Mouse (Mus musculus) hindbrain, postnatal 0 days (tissue): ENCODE measurements around the gene Ticrr. TPM values are rescaled to one million over a fixed set of nuclear protein-coding genes. Genes with fewer than 3 reads are reported as not detected.

Experiments used
- ATAC-seq: fragments of 200-750 bp; cut with Nextera tagmentation; 2 replicates; pipeline ENCODE4 v1.8.0; 2017; ENCODE audit warnings: mild to moderate bottlenecking, moderate TSS enrichment, moderate library complexity
- DNase-seq: peaks from one replicate; pipeline ENCODE4 v3.0.0-alpha.2; 2015; ENCODE audit warnings: low spot score
- H3K27ac ChIP-seq: fragments of 300-500 bp; sonication (generic); 2 replicates; pipeline ENCODE4 v1.5.1; 2014; ENCODE audit warnings: mild to moderate bottlenecking
- H3K27me3 ChIP-seq: fragments of 300-500 bp; sonication (generic); 2 replicates; pipeline ENCODE4 v1.6.1; 2014; ENCODE audit warnings: low read length, mixed read lengths; ENCODE audit not compliant: insufficient read depth
- H3K36me3 ChIP-seq: fragments of 300-500 bp; sonication (generic); 2 replicates; pipeline ENCODE4 v1.6.1; 2014; ENCODE audit warnings: low read length, mixed read lengths; ENCODE audit not compliant: insufficient read depth
- H3K4me1 ChIP-seq: fragments of 300-500 bp; sonication (generic); 2 replicates; pipeline ENCODE4 v1.6.1; 2014; ENCODE audit warnings: antibody characterized with exemption, low read length, mixed read lengths; ENCODE audit not compliant: insufficient read depth
- H3K4me2 ChIP-seq: fragments of 300-500 bp; sonication (generic); 2 replicates; pipeline ENCODE4 v1.6.1; 2014; ENCODE audit warnings: low read depth, mild to moderate bottlenecking, low read length, moderate library complexity, mixed read lengths
- H3K4me3 ChIP-seq: fragments of 300-500 bp; sonication (generic); 2 replicates; pipeline ENCODE4 v1.5.1; 2014; ENCODE audit warnings: low read length
- H3K9ac ChIP-seq: fragments of 300-500 bp; sonication (generic); replicated peaks from 2 replicates; pipeline ENCODE4 v1.6.1; 2014; ENCODE audit warnings: mild to moderate bottlenecking, low read length, moderate library complexity, mixed read lengths
- H3K9me3 ChIP-seq: fragments of 300-500 bp; sonication (generic); 2 replicates; pipeline ENCODE4 v1.6.1; 2016; ENCODE audit warnings: low read length, mixed read lengths
- CTCF ChIP-seq: IDR thresholded peaks from 2 replicates; pipeline ENCODE4 v1.5.1; 2016; ENCODE audit warnings: antibody characterized with exemption, control low read depth, low read depth
- WGBS: fragments of 180-500 bp; shearing (Covaris S2); extraction: QIAGEN DNeasy Blood & Tissue Kit; methylation state at CpG from one replicate; pipeline ENCODE4 v1.1.7; 2014; 5-methylcytosine and 5-hydroxymethylcytosine counted together
- polyA plus RNA-seq: library from polyadenylated mRNA; unstranded; fragments of >200 nt; fragmentation: Nextera tagmentation; extraction: Ambion mirVana; gene quantifications from 2 replicates; pipeline ENCODE4 v1.2.1, GENCODE M21; 2015
- total RNA-seq: library from RNA; depleted of rRNA; stranded (reverse); fragments of >200 nt; gene quantifications from 2 replicates; pipeline ENCODE4 v1.2.3, GENCODE M21; 2014

Gene Ticrr
- total and polyA plus RNA-seq, 2 experiments from 2014 or later = 2.0 to 8.8 TPM

DNA sequence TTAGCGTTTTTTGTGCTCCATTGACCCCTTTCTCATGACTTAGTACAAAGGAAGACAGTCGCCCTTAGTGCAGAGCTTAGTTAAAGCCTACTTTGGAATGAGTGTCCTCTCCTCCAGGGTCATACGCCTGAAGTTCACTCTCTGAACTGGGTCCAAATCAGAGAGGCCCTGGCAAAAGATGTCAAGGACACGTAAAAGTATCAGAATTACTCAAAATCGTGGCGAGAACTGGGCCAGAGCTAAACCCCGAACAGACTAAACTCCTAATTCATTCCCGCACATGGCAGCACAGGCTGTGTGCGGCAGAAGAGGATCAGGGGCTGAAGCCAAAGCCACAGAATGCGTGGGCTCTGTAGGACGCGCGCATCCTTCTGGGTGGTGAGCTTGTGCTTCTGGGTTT lies 71.4 kb downstream of the Ticrr start:
- H3K4me1 ChIP-seq = no peaks in the 10 kb centered on the region
- 81% methylated on average over 13 of the region's 13 CpGs for WGBS
- ATAC-seq (no peak), DNase-seq (no peak)
- TF ChIP-seq CTCF = no peak
- H3K9me3 ChIP-seq = no peaks in the 10 kb centered on the region
- no peak overlapping the region for H3K9ac ChIP-seq
- H3K4me3 ChIP-seq = no peak overlapping the region
- H3K27ac ChIP-seq = no peak overlapping the region
- H3K36me3 ChIP-seq = no peaks in the 10 kb centered on the region
- no peak overlapping the region for H3K4me2 ChIP-seq
- no peaks in the 10 kb centered on the region for H3K27me3 ChIP-seq

GRCm38 (mm10) chr7:79732622-79733021 lies 72.6 kb downstream of the Ticrr start, which contains the start of gene Plin1:
Plin1 (minus strand) TSS chr7:79732903.
- Histone ChIP-seq H3K4me3 (no peak within 1 kb of the TSS), H3K27me3 (no peaks in the 10 kb centered on the region), H3K9me3 (no peaks in the 10 kb centered on the region), H3K9ac (no peak within 1 kb of the TSS), H3K4me2 (no peak within 1 kb of the TSS), H3K4me1 (no peaks in the 10 kb centered on the region), H3K27ac (no peak within 1 kb of the TSS), H3K36me3 (no peaks in the 10 kb centered on the region)
- no peak for DNase-seq
- no peak for TF ChIP-seq CTCF
- ATAC-seq = no peak
- 69% methylated on average over 4 of the region's 4 CpGs for WGBS

GRCm38 (mm10) chr7:79734563-79734962 lies 74.6 kb downstream of the Ticrr start:
- 76% methylated on average over 8 of the region's 8 CpGs for WGBS
- peak; percentile 55; the same call in 1 of the 2 replicates for ATAC-seq

DNA sequence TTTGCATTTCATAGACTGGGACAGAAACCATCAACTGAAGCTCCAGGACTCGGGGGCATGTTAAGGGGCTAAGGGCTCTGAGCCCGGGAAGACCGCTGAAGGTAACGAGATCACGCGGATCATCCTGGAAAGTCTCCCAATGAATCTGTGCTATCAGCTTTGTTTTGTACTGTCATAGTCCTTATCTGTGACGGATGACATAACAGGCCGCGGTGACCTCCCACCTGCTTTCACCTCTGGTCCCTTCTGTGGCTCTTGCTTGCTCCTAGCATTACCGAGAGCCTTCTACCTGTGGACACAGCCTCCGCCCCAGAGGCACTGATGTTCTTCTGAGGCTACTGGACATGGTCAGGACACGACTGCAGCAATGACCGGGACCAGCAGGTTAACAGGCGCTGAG lies 76.5 kb downstream of the Ticrr start:
- Histone ChIP-seq H3K4me2 (no peak overlapping the region), H3K9ac (no peak overlapping the region), H3K9me3 (no peaks in the 10 kb centered on the region), H3K4me1 (no peaks in the 10 kb centered on the region), H3K4me3 (no peak overlapping the region), H3K27ac (no peak overlapping the region), H3K27me3 (no peaks in the 10 kb centered on the region), H3K36me3 (no peaks in the 10 kb centered on the region)
- DNase-seq = no peak
- TF ChIP-seq CTCF = no peak
- no peak for ATAC-seq
- WGBS = 91% methylated on average over 14 of the region's 14 CpGs

More at GRCm38 (mm10) chr7:79734563-79734962, 74.6 kb downstream of the Ticrr start:
- no peak for TF ChIP-seq CTCF
- Histone ChIP-seq H3K36me3 (no peaks in the 10 kb centered on the region), H3K4me1 (no peaks in the 10 kb centered on the region), H3K9ac (no peak overlapping the region), H3K4me3 (no peak overlapping the region), H3K27ac (no peak overlapping the region), H3K27me3 (no peaks in the 10 kb centered on the region), H3K4me2 (no peak overlapping the region), H3K9me3 (no peaks in the 10 kb centered on the region)
- DNase-seq = peak; percentile 23

DNA sequence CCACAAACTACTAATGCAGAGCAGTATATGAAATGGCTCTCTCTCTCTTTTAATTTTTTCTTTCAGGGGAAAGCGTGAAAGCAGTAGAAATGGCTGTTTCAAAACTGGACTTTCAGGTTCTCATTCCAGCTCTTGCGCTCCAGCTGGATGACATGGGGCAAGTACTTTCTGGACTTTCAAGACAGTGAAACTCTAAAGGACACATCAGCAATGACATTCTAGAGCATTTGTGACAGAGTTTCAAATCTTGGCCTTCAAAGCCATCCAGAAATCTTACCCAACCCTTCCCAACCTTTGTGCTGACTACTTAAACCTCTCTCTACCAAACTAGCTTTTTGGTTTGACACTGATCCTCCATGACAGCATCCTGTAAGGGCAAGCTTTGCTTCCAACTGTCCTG lies 78.9 kb downstream of the Ticrr start:
- Histone ChIP-seq H3K4me2 (no peak overlapping the region), H3K27ac (no peak overlapping the region), H3K4me3 (no peak overlapping the region), H3K9ac (no peak overlapping the region), H3K36me3 (no peaks in the 10 kb centered on the region), H3K27me3 (no peaks in the 10 kb centered on the region), H3K4me1 (peaks cover 5% of the 10 kb centered on the region; the same call in 1 of the 2 replicates), H3K9me3 (no peaks in the 10 kb centered on the region)
- no peak for DNase-seq
- 94% methylated on average over 2 of the region's 2 CpGs for WGBS
- ATAC-seq = no peak
- no peak for TF ChIP-seq CTCF

- H3K9me3 ChIP-seq = no peaks in the 10 kb centered on the region
- H3K4me2 ChIP-seq = no peak overlapping the region
- H3K36me3 ChIP-seq = no peaks in the 10 kb centered on the region
- ATAC-seq = no peak
- no peaks in the 10 kb centered on the region for H3K27me3 ChIP-seq
- no peak for TF ChIP-seq CTCF
- H3K4me1 ChIP-seq = peaks cover 5% of the 10 kb centered on the region; the same call in 1 of the 2 replicates
- no peak overlapping the region for H3K9ac ChIP-seq
- DNase-seq = no peak
- 82% methylated on average over 4 of the region's 4 CpGs for WGBS
- H3K27ac ChIP-seq = no peak overlapping the region
- no peak overlapping the region for H3K4me3 ChIP-seq
These were observed 80.3 kb downstream of the Ticrr start for GRCm38 (mm10) chr7:79740279-79740678.

- 22% methylated on average over 11 of the region's 11 CpGs for WGBS
- Histone ChIP-seq H3K9ac (peak overlapping the region; percentile 55), H3K4me1 (peaks cover 5% of the 10 kb centered on the region; the same call in 1 of the 2 replicates), H3K9me3 (no peaks in the 10 kb centered on the region), H3K4me3 (peak overlapping the region; percentile 65), H3K36me3 (no peaks in the 10 kb centered on the region), H3K27ac (no peak overlapping the region), H3K27me3 (no peaks in the 10 kb centered on the region), H3K4me2 (peak overlapping the region; percentile 99)
- no peak for ATAC-seq
- no peak for DNase-seq
- TF ChIP-seq CTCF = no peak
These were observed 82.3 kb downstream of the Ticrr start for GRCm38 (mm10) chr7:79742277-79742658.
